ENCODE assay signal across 8 mouse cellular contexts in the genomic region with DNA sequence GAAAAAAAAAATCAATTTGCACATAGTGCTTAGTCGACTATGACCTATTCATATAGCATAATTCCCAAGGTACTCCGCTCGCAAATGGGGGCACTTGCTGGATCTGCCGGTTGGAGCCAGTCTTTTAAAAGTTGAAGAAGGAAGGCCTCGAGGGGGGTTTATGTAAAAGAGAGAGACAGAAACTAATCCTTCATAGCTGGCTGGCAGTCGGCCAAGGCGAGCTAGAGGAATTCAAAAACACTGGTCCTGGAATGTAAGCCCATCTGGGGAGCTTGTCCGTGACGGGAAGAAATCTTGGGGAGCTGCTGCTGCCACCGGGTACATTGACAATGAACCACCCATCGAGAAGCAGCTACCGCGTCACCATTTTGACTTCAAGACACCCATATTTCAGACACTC.
DNase-seq lines count a peak whose midpoint lies in the region; ATAC-seq and TF ChIP-seq lines count a peak whose summit lies in the region.

No protein-coding gene starts in this region.

- H3K4me3 ChIP-seq in gastrocnemius, adult 2 months: peak overlapping the region; percentile 14
- H3K4me3 ChIP-seq in hindbrain, postnatal 0 days (ENCODE audit: low read length): peak overlapping the region; percentile 13; the same call in 1 of the 2 replicates
- H3K4me3 ChIP-seq in midbrain, embryonic 14.5 days (replicated peaks; ENCODE audit: low read depth, low read length): no peak overlapping the region

- no peak overlapping the region for H3K9ac ChIP-seq in hindbrain, postnatal 0 days (replicated peaks; ENCODE audit: low read length)
- H3K9ac ChIP-seq in midbrain, embryonic 14.5 days (replicated peaks; ENCODE audit: low read length): no peak overlapping the region

- DNase-seq in adrenal gland, postnatal 10 days: peak; percentile 74
- DNase-seq in cerebellum, postnatal 25 days: peak; percentile 40 to 63
- DNase-seq in gastrocnemius, adult 2 months: peak; percentile 35
- DNase-seq in hindbrain, postnatal 0 days (ENCODE audit: low spot score): peak; percentile 77
- peak; percentile 14 to 23 for DNase-seq in layer of hippocampus, postnatal 36 days
- DNase-seq in midbrain, embryonic 14.5 days: peak; percentile 92
- DNase-seq in telencephalon, adult 2 months (ENCODE audit: low read depth, low spot score): peak; percentile 4

- H3K4me2 ChIP-seq in hindbrain, postnatal 0 days (ENCODE audit: low read depth, low read length): peak overlapping the region; percentile 44
- peak overlapping the region; percentile 35 for H3K4me2 ChIP-seq in midbrain, embryonic 14.5 days (ENCODE audit: low read length)

- intact Hi-C loops in gastrocnemius, adult 2 months (cut with DNase I): no loop called here

- no peaks in the 10 kb centered on the region for H3K9me3 ChIP-seq in hindbrain, postnatal 0 days (ENCODE audit: low read length)
- peaks cover 8% of the 10 kb centered on the region for H3K9me3 ChIP-seq in midbrain, embryonic 14.5 days (ENCODE audit: control insufficient read depth, low read length)

- no peaks in the 10 kb centered on the region for H3K36me3 ChIP-seq in hindbrain, postnatal 0 days (ENCODE audit: insufficient read depth, low read length)
- H3K36me3 ChIP-seq in midbrain, embryonic 14.5 days (ENCODE audit: control insufficient read depth, insufficient read depth, low read length): no peaks in the 10 kb centered on the region

- no peak for TF ChIP-seq CTCF in gastrocnemius, adult 2 months (IDR thresholded peaks at IDR 0.05)
- no peak for TF ChIP-seq CTCF in hindbrain, postnatal 0 days (IDR thresholded peaks at IDR 0.05; ENCODE audit: low read depth)

- H3K4me1 ChIP-seq in hindbrain, postnatal 0 days (ENCODE audit: insufficient read depth, low read length): no peaks in the 10 kb centered on the region
- H3K4me1 ChIP-seq in midbrain, embryonic 14.5 days (ENCODE audit: control insufficient read depth, insufficient read depth, low read length): no peaks in the 10 kb centered on the region

- no peaks in the 10 kb centered on the region for H3K27me3 ChIP-seq in hindbrain, postnatal 0 days (ENCODE audit: insufficient read depth, low read length)
- no peaks in the 10 kb centered on the region for H3K27me3 ChIP-seq in midbrain, embryonic 14.5 days (ENCODE audit: control insufficient read depth, insufficient read depth, low read length)

- H3K27ac ChIP-seq in gastrocnemius, adult 2 months: no peak overlapping the region
- H3K27ac ChIP-seq in hindbrain, postnatal 0 days: no peak overlapping the region
- H3K27ac ChIP-seq in midbrain, embryonic 14.5 days (replicated peaks; ENCODE audit: low read depth, low read length): no peak overlapping the region

- ATAC-seq in hindbrain, postnatal 0 days: no peak
- ATAC-seq in midbrain, embryonic 14.5 days (ENCODE audit: low FRiP score, low TSS enrichment): peak; percentile 82
- ATAC-seq in megakaryocyte progenitor cell, adult 5-6 weeks (replicated peaks; ENCODE audit: poor library complexity): no peak

- 11% methylated on average over 13 of the region's 13 CpGs for WGBS in hindbrain, postnatal 0 days
- WGBS in midbrain, embryonic 14.5 days: 6% methylated on average over 13 of the region's 13 CpGs

Comparison
In these comparisons a context has a peak if more than half of its experiments do, and no peak if none do; other contexts are left out.
1. DNase-seq: peak in every context shown above with its lines; median percentile 92 in midbrain, embryonic 14.5 days; 77 in hindbrain, postnatal 0 days; 74 in adrenal gland, postnatal 10 days; 52 in cerebellum, postnatal 25 days; 35 in gastrocnemius, adult 2 months; 18 in layer of hippocampus, postnatal 36 days; 4 in telencephalon, adult 2 months.